Mouse (Mus musculus) left cerebral cortex, adult 9 months (tissue): Measurements from ENCODE around the gene Aurkb.
A peak's percentile ranks its signal among the peaks of the same experiment; 100 is the strongest.

Experiments used
- DNase-seq, 2 experiments: peaks; one replicate each; pipeline ENCODE4 v3.0.0; 2022; ENCODE audit warnings: low spot score in 2 of 2

Aurkb gene

DNA sequence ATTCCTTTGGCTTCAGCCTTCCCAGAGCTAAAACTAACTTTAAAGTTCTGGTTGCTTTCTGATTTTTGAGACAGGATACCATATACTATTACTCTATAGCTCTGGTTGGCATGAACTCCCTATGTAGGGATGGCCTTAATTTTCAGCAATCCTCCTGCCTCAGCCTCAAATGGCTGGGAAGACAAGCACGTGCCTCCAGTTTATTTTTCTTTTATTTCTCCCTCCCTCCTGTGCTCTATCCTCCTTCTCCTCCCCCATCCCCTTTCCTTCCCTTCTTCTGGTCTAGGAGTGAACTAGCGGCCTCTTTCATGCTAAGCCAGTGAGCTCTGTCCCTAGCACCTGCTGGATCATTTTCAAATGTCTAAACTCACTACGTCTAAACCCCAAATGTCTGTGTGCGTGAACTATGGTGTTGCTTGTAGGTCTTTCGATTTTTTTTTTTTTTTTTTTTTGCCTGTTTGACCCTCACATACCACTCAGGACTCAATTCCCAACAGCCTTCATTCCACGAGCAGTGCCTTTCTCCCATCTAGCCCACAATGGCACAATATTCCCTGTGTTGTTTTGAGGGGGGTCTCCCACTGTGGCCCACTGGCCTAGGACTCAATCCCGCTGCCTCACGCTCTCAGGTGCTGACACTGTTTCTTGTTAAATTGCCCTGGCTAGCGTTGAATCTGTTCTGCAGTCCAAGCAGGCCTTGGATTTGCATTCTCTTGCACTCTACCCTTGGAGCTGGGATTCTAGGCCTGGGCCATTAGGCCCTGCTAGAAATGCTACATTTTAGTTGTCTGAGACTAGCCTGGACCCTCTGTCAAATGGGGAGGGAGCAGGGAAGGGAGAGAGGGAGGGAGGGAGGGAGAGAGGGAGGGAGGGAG lies 19.0 kb downstream of the Aurkb start:
- DNase-seq, result no peak

DNA sequence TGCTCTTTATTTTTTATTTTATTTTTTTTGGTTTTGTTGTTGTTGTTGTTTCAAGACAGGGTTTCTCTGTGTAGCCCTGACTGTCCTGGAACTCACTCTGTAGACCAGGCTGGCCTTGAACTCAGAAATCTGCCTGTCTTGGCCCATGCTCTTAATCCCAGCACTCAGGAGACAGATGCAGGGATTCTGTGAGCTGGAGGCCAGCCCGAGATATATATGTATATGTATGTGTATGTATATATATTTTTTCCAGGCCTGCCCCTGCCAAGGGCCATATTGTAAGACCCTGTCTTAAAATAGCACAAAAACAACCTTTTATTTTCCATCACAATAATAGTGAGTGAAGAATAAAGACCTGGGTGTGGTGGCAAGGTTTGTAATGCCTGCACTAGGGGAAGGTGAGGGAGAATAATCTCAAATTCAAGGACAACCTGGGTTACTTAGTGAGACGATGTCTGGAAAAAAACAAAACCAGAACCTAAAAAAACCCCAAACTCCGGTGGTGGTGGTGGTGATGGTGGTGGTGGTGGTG lies 20.0 kb downstream of the Aurkb start:
- DNase-seq, result no peak

DNA sequence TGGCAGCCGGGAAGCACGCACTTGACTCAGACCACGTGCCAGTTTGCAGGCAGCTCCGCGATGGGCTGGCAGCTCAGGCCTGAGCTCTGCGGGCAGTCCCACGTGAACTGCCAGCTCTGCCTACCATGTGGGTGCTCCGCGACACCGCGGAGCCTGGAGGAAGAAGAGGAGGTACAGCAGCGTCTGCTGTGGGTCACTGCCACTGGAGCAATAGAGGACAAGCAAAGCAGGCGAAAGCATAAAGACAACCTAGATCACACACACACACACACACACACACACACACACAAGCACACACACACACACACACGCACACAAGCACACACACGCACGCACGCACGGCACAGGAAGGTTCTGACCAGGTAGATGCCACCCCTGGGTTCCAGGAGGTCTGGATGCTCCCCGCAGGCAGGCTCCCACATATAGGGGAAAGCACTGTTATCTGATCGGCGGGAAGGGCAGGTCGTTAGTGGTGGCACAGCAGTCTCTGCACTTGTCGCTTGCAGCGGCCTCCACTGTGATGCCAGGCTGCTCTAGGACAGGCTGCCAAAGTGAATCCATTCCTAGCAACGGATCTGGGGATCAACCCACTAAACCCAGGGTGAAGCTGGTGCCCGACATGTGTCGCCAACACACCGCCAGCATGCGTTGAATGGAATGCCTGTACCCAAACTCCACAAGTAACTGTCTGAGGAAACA lies 20.9 kb downstream of the Aurkb start:
- peak in 1 of 2 experiments; percentile 67 for DNase-seq

- peak in 1 of 2 experiments; percentile 93 for DNase-seq
Measured at GRCm38 (mm10) chr11:69066956-69067355, 21.5 kb downstream of the Aurkb start.

DNA sequence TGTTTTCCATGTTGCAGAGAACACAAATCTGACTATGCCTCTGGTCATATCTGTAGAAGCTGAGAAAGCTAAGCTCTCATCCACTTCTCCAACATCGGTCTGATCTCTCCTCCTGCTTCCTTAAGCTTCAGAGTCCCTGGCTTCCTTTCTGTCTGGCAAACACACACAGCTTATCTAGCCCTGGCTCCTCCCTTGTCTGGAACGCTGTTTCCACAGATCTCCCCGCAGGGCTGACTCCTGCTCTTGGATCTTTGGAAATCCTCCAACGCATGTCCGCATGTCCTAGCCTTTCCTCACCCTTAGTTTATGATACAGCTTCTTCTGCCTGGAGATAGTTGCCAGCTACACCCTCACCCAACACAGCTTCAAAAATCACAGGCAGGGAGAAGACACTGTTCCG lies 22.2 kb downstream of the Aurkb start:
- DNase-seq, result no peak

GRCm38 (mm10) chr11:69070093-69070492 lies 24.6 kb downstream of the Aurkb start:
- no peak for DNase-seq

GRCm38 (mm10) chr11:69070590-69071222 lies 25.3 kb downstream of the Aurkb start, which contains the start of gene Tmem107:
TSS of gene Tmem107 (plus strand) at chr11:69070806.
- peak; percentile 87 to 95 for DNase-seq

DNA sequence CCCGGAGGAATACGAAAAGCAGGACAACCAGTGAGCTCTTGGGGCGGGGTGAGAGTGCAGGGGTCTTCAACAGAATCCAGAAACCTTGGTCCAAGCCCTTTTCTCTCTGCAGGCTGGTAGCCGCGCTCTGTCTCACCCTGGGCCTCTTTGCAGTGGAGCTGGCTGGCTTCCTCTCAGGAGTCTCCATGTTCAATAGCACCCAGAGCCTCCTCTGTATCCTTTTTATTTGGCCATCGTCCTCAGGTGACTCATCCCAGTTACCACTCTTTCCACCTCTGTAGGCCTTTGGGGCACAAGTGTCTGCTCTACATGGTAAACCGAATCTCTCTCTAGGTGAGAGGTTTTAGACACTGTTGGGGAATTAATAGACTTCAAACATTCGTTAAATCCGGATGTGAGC lies 25.8 kb downstream of the Aurkb start:
- no peak for DNase-seq

GRCm38 (mm10) chr11:69072234-69072633 lies 26.8 kb downstream of the Aurkb start:
- no peak for DNase-seq

DNA sequence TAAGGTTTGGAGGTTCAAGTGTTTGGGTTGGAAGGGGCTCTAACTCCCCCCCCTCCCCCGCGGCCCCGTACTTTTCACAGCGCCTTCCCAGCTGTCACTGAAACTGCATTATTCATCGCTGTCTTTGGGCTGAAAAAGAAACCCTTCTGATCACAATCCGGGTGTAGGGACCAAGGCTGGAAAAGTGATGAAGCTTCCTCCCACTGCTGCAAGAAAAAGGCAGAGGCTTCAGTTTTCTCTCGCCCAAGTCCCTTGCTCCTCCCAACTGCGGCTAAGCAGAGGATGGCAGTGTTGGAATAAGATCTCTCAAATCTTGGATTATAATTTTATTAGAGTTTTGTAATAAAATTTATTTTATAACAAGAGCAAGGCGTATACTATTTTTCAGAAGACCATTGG lies 27.2 kb downstream of the Aurkb start:
- peak in 1 of 2 experiments; percentile 21 for DNase-seq

DNA sequence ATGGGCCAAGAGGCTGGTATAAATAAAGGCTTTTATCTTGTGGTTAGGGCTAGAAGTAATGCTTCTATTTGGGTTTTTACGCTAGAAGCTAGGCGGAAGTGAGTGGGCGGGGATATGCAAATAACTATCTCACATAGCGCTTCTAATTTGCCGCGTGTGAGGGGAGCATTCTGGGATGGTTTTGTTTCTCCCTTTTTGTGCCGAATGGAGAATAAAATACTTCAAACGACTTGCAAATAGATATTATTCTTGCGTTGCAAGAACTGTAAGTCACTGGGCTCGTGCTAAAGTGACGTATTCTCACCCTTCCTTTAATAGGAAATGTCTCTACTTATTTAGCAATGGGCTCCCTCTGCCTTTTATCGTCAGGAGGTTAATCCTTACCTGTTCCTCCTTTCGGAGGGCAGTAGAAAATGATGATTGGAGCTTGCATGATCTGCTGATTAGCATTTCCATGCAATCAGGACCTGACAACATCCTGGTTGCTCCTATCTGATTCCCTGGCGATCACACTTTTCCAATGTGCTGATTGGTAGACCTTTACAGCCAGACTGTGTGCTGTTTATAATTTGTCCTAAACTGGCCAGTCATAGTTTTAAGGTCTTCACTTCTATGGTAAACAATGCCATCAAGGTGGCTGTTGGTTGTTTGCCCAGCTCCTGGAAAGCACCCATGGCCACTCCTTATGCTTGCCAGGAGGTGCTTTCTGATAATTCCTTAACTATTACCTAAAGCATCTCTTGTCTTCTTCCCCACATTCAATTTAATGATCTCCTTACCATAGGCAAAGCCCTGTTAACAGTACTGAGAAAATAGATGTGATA lies 27.8 kb downstream of the Aurkb start:
- peak in 1 of 2 experiments; percentile 93 for DNase-seq

DNA sequence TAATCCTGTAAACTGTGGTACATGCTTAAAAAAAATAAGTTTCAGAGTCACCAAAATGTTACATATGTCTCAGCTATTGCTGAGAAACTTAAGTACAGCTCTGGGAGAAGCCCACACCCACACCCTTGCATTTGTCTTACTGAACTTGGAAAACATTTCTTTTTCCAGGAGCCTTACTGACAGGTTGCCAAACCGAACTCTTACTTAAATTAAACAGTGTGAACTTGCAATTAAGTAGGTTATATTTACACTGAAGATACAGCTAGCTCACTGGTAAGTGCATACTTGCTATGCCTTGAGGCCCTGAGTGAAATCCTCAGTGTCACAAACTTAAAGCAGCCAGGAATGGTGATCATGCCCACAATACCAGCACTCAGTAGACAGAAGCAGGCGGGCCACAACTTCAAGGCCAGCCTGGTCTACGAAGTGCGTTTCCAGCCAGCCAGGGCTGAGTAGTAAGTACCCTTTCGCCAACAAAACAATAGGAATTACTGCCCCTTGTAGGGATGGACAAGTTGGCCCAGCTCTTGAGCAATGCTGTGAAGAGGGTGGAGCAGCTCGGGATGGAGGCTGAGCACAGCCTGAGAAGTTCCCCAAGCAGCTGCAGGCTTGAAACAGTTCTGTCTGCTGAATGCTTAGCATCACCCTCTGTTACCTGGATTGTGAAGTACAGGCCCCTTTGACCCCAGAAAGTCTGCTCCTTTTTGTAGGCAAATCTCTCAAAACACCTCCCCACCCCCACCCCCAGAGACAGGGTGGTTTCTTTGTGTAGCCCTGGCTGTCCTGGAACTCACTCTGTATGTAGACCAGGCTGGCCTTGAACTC lies 28.7 kb downstream of the Aurkb start:
- no peak for DNase-seq

DNA sequence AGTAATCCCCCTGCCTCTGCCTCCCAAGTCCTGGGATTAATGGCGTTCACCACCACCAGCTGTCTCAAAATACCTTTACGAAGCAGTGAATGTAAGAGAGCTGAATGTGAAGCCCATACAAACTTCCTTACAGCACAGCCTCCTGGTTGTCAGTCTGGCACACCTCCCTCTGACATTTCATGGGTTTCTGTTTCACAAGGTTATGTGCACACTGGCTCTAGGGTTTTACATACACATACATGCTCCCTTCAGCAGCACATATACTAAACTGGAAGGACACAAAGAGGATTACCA lies 29.3 kb downstream of the Aurkb start:
- no peak for DNase-seq

DNA sequence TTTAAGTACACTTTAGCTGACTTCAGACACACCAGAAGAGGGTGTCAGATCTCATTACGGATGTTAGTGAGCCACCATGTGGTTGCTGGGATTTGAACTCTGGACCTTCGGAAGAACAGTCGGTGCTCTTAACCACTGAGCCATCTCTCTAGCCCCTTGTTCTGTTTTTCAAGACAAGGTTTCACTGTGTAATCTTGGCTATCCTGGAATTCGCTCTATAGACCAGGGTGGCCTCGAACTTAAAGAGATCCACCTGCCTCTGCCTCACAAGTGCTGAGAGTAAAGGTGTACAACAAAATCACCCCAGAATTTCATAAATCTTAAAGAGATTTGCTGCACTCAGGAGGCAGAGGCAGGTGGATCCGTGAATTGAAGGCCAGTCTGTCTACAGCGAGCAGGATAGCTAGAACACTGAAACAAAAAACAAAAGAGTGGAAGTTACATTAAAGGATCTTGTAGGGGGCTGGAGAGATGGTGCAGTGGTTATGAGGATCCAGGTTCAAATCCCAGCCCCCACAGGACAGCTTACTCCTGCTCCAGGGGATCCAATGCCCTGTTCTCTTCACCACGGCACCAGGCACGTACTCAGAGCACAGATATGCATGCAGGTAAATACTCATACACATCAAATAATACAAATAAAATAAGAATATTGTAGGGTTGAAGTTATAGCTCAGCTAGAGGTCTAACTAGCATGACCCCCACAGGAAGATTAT lies 30.5 kb downstream of the Aurkb start:
- DNase-seq, result no peak

- DNase-seq, result no peak
Measured at GRCm38 (mm10) chr11:69076572-69076971, 31.1 kb downstream of the Aurkb start.

- no peak for DNase-seq
Measured at GRCm38 (mm10) chr11:69077316-69077715, 31.9 kb downstream of the Aurkb start.

DNA sequence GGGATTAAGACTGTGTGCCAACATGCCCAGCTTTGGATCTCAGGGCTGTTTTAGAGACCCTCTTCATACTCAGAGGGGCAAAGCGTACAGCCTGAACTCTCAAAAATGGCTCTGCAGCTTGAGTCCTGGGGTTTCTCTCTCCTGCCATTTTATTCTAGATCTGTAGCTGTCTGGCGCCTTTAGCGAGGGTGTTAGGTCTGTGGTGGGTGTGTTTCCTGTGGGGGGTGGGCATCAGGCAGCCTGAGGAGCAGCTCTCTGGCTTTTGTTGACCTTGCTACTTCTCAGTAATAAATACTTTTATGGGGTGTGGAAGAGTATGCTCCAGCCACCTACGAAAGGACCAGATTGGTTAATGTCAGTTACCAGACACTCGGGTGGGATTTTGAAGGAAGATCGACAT lies 32.6 kb downstream of the Aurkb start:
- no peak for DNase-seq

GRCm38 (mm10) chr11:69078805-69079438 lies 33.5 kb downstream of the Aurkb start:
- no peak for DNase-seq

DNA sequence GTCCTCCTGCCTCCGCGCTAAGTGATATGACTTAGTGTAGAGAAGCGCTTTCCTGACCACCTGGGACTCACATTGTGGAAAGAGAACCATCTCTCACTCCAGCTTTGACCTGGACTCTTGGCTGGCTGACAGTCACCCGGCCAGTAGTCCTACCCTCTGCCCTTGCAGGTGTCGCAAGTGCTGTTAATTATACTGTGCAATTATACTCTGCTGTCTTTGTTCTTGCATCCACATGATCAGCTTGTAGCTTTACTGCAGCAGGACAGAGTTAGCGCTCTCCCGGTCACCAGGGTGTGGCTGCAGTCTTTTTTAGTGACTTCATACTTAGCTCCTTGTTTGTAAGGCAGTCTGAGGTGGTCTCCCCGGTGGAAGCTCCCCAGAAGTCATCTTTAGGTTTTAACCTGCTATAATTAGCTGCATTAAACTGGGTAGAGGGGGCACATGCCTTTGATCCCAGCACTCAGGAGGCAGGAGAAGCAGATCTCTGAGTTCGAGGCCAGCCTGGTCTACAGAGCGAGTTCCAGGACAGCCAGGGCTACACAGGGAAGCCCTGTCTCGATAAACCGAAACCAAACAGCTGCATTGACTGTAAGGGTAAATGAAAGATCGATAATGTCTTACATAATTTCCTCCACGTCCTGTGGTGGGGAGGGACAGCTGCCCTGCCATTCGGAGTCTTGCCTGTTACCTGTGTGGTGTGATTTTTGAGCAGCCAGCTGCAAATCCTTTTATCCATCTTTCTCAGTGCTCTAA lies 34.8 kb downstream of the Aurkb start:
- DNase-seq, result no peak
